Mouse (Mus musculus) limb, embryonic 15.5 days (tissue): Measurements from ENCODE around the gene Lrrn4. TPM values are rescaled to one million over a fixed set of nuclear protein-coding genes. Genes with fewer than 3 reads are reported as not detected.

ENCODE experiments used
- ATAC-seq: fragments of 200-750 bp; cut with Nextera tagmentation; 2 replicates; pipeline ENCODE4 v1.8.0; 2017; ENCODE audit warnings: low read depth, moderate TSS enrichment; ENCODE audit not compliant: insufficient number of reproducible peaks, low FRiP score, low TSS enrichment
- H3K27ac ChIP-seq: fragments of 300-500 bp; sonication (generic); 2 replicates; pipeline ENCODE4 v1.5.1; 2015; ENCODE audit warnings: moderate library complexity, mild to moderate bottlenecking, inconsistent platforms
- H3K27me3 ChIP-seq: fragments of 300-500 bp; sonication (generic); 2 replicates; pipeline ENCODE4 v1.6.1; 2015; ENCODE audit warnings: inconsistent platforms
- H3K36me3 ChIP-seq: fragments of 300-500 bp; sonication (generic); 2 replicates; pipeline ENCODE4 v1.6.1; 2015; ENCODE audit warnings: inconsistent platforms
- H3K4me1 ChIP-seq: fragments of 300-500 bp; sonication (generic); 2 replicates; pipeline ENCODE4 v1.6.1; 2015; ENCODE audit warnings: inconsistent platforms
- H3K4me2 ChIP-seq: fragments of 300-500 bp; sonication (generic); 2 replicates; pipeline ENCODE4 v1.6.1; 2015; ENCODE audit warnings: mild to moderate bottlenecking, inconsistent platforms
- H3K4me3 ChIP-seq: fragments of 300-500 bp; sonication (generic); 2 replicates; pipeline ENCODE4 v1.5.1; 2015; ENCODE audit warnings: mild to moderate bottlenecking, inconsistent platforms
- H3K9ac ChIP-seq: fragments of 300-500 bp; sonication (generic); 2 replicates; pipeline ENCODE4 v1.6.1; 2015; ENCODE audit warnings: inconsistent platforms
- H3K9me3 ChIP-seq: fragments of 300-500 bp; sonication (generic); 2 replicates; pipeline ENCODE4 v1.6.1; 2016; ENCODE audit warnings: inconsistent platforms
- WGBS: fragments of 180-500 bp; shearing (Covaris S2); methylation state at CpG from one replicate; pipeline ENCODE4 v1.1.7; 2015; 5-methylcytosine and 5-hydroxymethylcytosine counted together
- polyA plus RNA-seq: library from polyadenylated mRNA; unstranded; fragments of >200 nt; fragmentation: Nextera tagmentation; extraction: Ambion mirVana; gene quantifications from 2 replicates; pipeline ENCODE4 v1.2.1, GENCODE M21; 2015

The Lrrn4 gene
- polyA plus RNA-seq, 1 experiment from 2014 or later, result 0.35 TPM

- Histone ChIP-seq H3K36me3 (peaks cover 28% of the 10 kb centered on the region), H3K27ac (no peak overlapping the region), H3K4me1 (no peaks in the 10 kb centered on the region), H3K9me3 (no peaks in the 10 kb centered on the region), H3K27me3 (no peaks in the 10 kb centered on the region), H3K4me2 (no peak overlapping the region), H3K4me3 (no peak overlapping the region), H3K9ac (no peak overlapping the region)
- WGBS, result 93% methylated on average over 2 of the region's 2 CpGs
- ATAC-seq, result no peak
Measured at GRCm38 (mm10) chr2:132863325-132863724, 17.4 kb downstream of the Lrrn4 start.

GRCm38 (mm10) chr2:132861456-132861855 lies 19.2 kb downstream of the Lrrn4 start:
- Histone ChIP-seq H3K27me3 (no peaks in the 10 kb centered on the region), H3K4me3 (no peak overlapping the region), H3K4me2 (no peak overlapping the region), H3K4me1 (no peaks in the 10 kb centered on the region), H3K9ac (no peak overlapping the region), H3K36me3 (peaks cover 21% of the 10 kb centered on the region), H3K9me3 (no peaks in the 10 kb centered on the region), H3K27ac (no peak overlapping the region)
- ATAC-seq, result no peak
- WGBS, result 74% methylated on average over 2 of the region's 2 CpGs

- no peak for ATAC-seq
- H3K4me1 ChIP-seq, result no peaks in the 10 kb centered on the region
Measured at GRCm38 (mm10) chr2:132860435-132860834, 20.3 kb downstream of the Lrrn4 start.

GRCm38 (mm10) chr2:132856333-132856732 lies 24.4 kb downstream of the Lrrn4 start:
- Histone ChIP-seq H3K4me1 (no peaks in the 10 kb centered on the region), H3K27ac (no peak overlapping the region), H3K9me3 (no peaks in the 10 kb centered on the region), H3K36me3 (peaks cover 26% of the 10 kb centered on the region), H3K27me3 (no peaks in the 10 kb centered on the region), H3K9ac (no peak overlapping the region), H3K4me2 (no peak overlapping the region), H3K4me3 (no peak overlapping the region)
- 75% methylated on average over 5 of the region's 5 CpGs for WGBS
- no peak for ATAC-seq

More at GRCm38 (mm10) chr2:132860435-132860834, 20.3 kb downstream of the Lrrn4 start:
- Histone ChIP-seq H3K27ac (no peak overlapping the region), H3K27me3 (no peaks in the 10 kb centered on the region), H3K4me2 (no peak overlapping the region), H3K9me3 (no peaks in the 10 kb centered on the region), H3K4me3 (no peak overlapping the region), H3K36me3 (peaks cover 15% of the 10 kb centered on the region), H3K9ac (no peak overlapping the region)

GRCm38 (mm10) chr2:132853051-132853450 lies 27.6 kb downstream of the Lrrn4 start:
- no peak overlapping the region for H3K4me2 ChIP-seq
- no peaks in the 10 kb centered on the region for H3K9me3 ChIP-seq
- no peak overlapping the region for H3K27ac ChIP-seq
- ATAC-seq, result no peak
- WGBS, result 92% methylated on average over 1 of the region's 1 CpGs
- H3K4me3 ChIP-seq, result no peak overlapping the region
- no peaks in the 10 kb centered on the region for H3K27me3 ChIP-seq
- peaks cover 38% of the 10 kb centered on the region for H3K36me3 ChIP-seq
- no peak overlapping the region for H3K9ac ChIP-seq
- peaks cover 4% of the 10 kb centered on the region for H3K4me1 ChIP-seq

GRCm38 (mm10) chr2:132849141-132849540 lies 31.6 kb downstream of the Lrrn4 start:
- no peak overlapping the region for H3K27ac ChIP-seq
- H3K4me1 ChIP-seq, result peaks cover 10% of the 10 kb centered on the region
- no peak overlapping the region for H3K4me2 ChIP-seq
- 85% methylated on average over 6 of the region's 6 CpGs for WGBS
- H3K9ac ChIP-seq, result no peak overlapping the region
- ATAC-seq, result no peak
- peaks cover 35% of the 10 kb centered on the region for H3K36me3 ChIP-seq
- no peaks in the 10 kb centered on the region for H3K9me3 ChIP-seq
- no peaks in the 10 kb centered on the region for H3K27me3 ChIP-seq
- no peak overlapping the region for H3K4me3 ChIP-seq

GRCm38 (mm10) chr2:132848361-132848760 lies 32.3 kb downstream of the Lrrn4 start:
- Histone ChIP-seq H3K9ac (no peak overlapping the region), H3K4me3 (no peak overlapping the region), H3K4me2 (no peak overlapping the region), H3K36me3 (peaks cover 32% of the 10 kb centered on the region), H3K9me3 (no peaks in the 10 kb centered on the region), H3K27me3 (no peaks in the 10 kb centered on the region), H3K4me1 (peaks cover 10% of the 10 kb centered on the region), H3K27ac (no peak overlapping the region)
- no peak for ATAC-seq
- 95% methylated on average over 4 of the region's 4 CpGs for WGBS

- no peak overlapping the region; the same call in 1 of the 2 replicates for H3K9ac ChIP-seq
Measured at GRCm38 (mm10) chr2:132847581-132847980, 33.1 kb downstream of the Lrrn4 start.

GRCm38 (mm10) chr2:132846407-132847358 lies 34.0 kb downstream of the Lrrn4 start, which contains the start of gene Crls1:
Gene Crls1 (plus strand): TSS chr2:132846666.
- peak; percentile 80 for ATAC-seq
- WGBS, result under 1% methylated on average over 96 of the region's 96 CpGs

More at GRCm38 (mm10) chr2:132847581-132847980, 33.1 kb downstream of the Lrrn4 start:
- H3K9me3 ChIP-seq, result no peaks in the 10 kb centered on the region
- H3K27ac ChIP-seq, result no peak overlapping the region
- H3K4me1 ChIP-seq, result peaks cover 10% of the 10 kb centered on the region
- peaks cover 24% of the 10 kb centered on the region for H3K36me3 ChIP-seq
- H3K4me3 ChIP-seq, result peak overlapping the region; percentile 78
- WGBS, result 27% methylated on average over 7 of the region's 7 CpGs
- no peak for ATAC-seq
- peak overlapping the region; percentile 65 for H3K4me2 ChIP-seq
- no peaks in the 10 kb centered on the region for H3K27me3 ChIP-seq

GRCm38 (mm10) chr2:132841071-132841470 lies 39.6 kb downstream of the Lrrn4 start:
- Histone ChIP-seq H3K4me1 (no peaks in the 10 kb centered on the region), H3K36me3 (peaks cover 7% of the 10 kb centered on the region; the same call in 1 of the 2 replicates)

More at GRCm38 (mm10) chr2:132846407-132847358, 34.0 kb downstream of the Lrrn4 start, which contains the start of gene Crls1:
- Histone ChIP-seq H3K4me3 (peak within 1 kb of the TSS; percentile 78), H3K36me3 (peaks cover 16% of the 10 kb centered on the region; the same call in 1 of the 2 replicates), H3K9me3 (no peaks in the 10 kb centered on the region), H3K4me2 (peak within 1 kb of the TSS; percentile 65), H3K27ac (peak within 1 kb of the TSS; percentile 83), H3K9ac (peak within 1 kb of the TSS; percentile 88), H3K4me1 (peaks cover 10% of the 10 kb centered on the region), H3K27me3 (no peaks in the 10 kb centered on the region)

More at GRCm38 (mm10) chr2:132841071-132841470, 39.6 kb downstream of the Lrrn4 start:
- Histone ChIP-seq H3K4me2 (no peak overlapping the region), H3K27ac (no peak overlapping the region), H3K9me3 (no peaks in the 10 kb centered on the region), H3K9ac (no peak overlapping the region), H3K4me3 (no peak overlapping the region), H3K27me3 (no peaks in the 10 kb centered on the region)
- ATAC-seq, result no peak
- 85% methylated on average over 4 of the region's 4 CpGs for WGBS
